20 mouse cellular contexts compared by ENCODE assay signal in genomic region chr9:61617979-61618378, GRCm38 (mm10).
DNase-seq lines count a peak whose midpoint lies in the region; ATAC-seq and TF ChIP-seq lines count a peak whose summit lies in the region.
"Had no signal": no experiment of that assay in that cellular context is flagged by ENCODE, and none has a peak within 500 bp of the region (broad histone marks: within the 10 kb centered on the region; RNA-seq: fewer than 3 reads in every experiment).

No protein-coding gene starts in this region.

- H3K4me1 ChIP-seq in forebrain, embryonic 10.5 days, result peaks cover 65% of the 10 kb centered on the region
- peaks cover 3% of the 10 kb centered on the region; the same call in 1 of the 2 replicates for H3K4me1 ChIP-seq in forebrain, postnatal 0 days (ENCODE audit: insufficient read depth)
- H3K4me1 ChIP-seq in midbrain, embryonic 10.5 days, result peaks cover 43% of the 10 kb centered on the region
- peaks cover 3% of the 10 kb centered on the region; the same call in 1 of the 2 replicates for H3K4me1 ChIP-seq in midbrain, postnatal 0 days (ENCODE audit: insufficient read depth, low read length)
- peaks cover 50% of the 10 kb centered on the region for H3K4me1 ChIP-seq in limb, embryonic 13.5 days
- H3K4me1 ChIP-seq in kidney, adult 2 months (ENCODE audit: control insufficient read depth, insufficient read depth, low read length), result no peaks in the 10 kb centered on the region
- H3K4me1 ChIP-seq: liver, embryonic 12.5 days had no signal

- no peak for DNase-seq in forebrain, embryonic 10.5 days (ENCODE audit: extremely low spot score, low spot score)
- no peak for DNase-seq in forebrain, postnatal 0 days
- DNase-seq in midbrain, embryonic 10.5 days (ENCODE audit: low spot score), result no peak
- no peak for DNase-seq in midbrain, postnatal 0 days (ENCODE audit: low spot score)
- DNase-seq in kidney, adult 9 months, result no peak
- DNase-seq in kidney, adult 2 months, result no peak
- DNase-seq: adrenal gland, postnatal 25 days; cerebellum, adult 8-10 months; lung, adult 2 months; lung, postnatal 14 days; right cerebral cortex, postnatal 14 days; thymus, adult 2 months had no signal

- H3K36me3 ChIP-seq in forebrain, embryonic 10.5 days (replicated peaks), result no peaks in the 10 kb centered on the region
- H3K36me3 ChIP-seq in forebrain, postnatal 0 days (ENCODE audit: insufficient read depth), result no peaks in the 10 kb centered on the region
- no peaks in the 10 kb centered on the region for H3K36me3 ChIP-seq in midbrain, embryonic 10.5 days
- no peaks in the 10 kb centered on the region for H3K36me3 ChIP-seq in midbrain, postnatal 0 days (ENCODE audit: insufficient read depth, low read length)
- no peaks in the 10 kb centered on the region for H3K36me3 ChIP-seq in limb, embryonic 13.5 days
- H3K36me3 ChIP-seq in kidney, adult 2 months (ENCODE audit: control insufficient read depth, insufficient read depth, low read length), result no peaks in the 10 kb centered on the region
- H3K36me3 ChIP-seq: intestine, embryonic 15.5 days; liver, embryonic 12.5 days; midbrain, embryonic 13.5 days had no signal

- H3K27me3 ChIP-seq in forebrain, embryonic 10.5 days (ENCODE audit: poor library complexity, severe bottlenecking), result peaks cover 15% of the 10 kb centered on the region
- no peaks in the 10 kb centered on the region for H3K27me3 ChIP-seq in forebrain, postnatal 0 days (ENCODE audit: insufficient read depth, low read length)
- peaks cover 13% of the 10 kb centered on the region for H3K27me3 ChIP-seq in midbrain, embryonic 10.5 days (ENCODE audit: low read depth, poor library complexity, severe bottlenecking)
- H3K27me3 ChIP-seq in midbrain, postnatal 0 days (ENCODE audit: insufficient read depth, low read length), result no peaks in the 10 kb centered on the region
- H3K27me3 ChIP-seq in limb, embryonic 13.5 days, result no peaks in the 10 kb centered on the region
- no peaks in the 10 kb centered on the region for H3K27me3 ChIP-seq in kidney, adult 2 months (replicated peaks; ENCODE audit: control insufficient read depth, insufficient read depth, low read length)
- H3K27me3 ChIP-seq: intestine, embryonic 15.5 days had no signal

- no peak for TF ChIP-seq POLR2A in kidney, adult 2 months (IDR thresholded peaks at IDR 0.05; ENCODE audit: low read depth, low read length)

- H3K9me3 ChIP-seq in forebrain, embryonic 10.5 days, result no peaks in the 10 kb centered on the region; the same call in 1 of the 2 replicates
- H3K9me3 ChIP-seq in forebrain, postnatal 0 days (ENCODE audit: low read length), result no peaks in the 10 kb centered on the region
- H3K9me3 ChIP-seq in midbrain, embryonic 10.5 days (replicated peaks), result no peaks in the 10 kb centered on the region
- H3K9me3 ChIP-seq in midbrain, postnatal 0 days (ENCODE audit: low read length), result no peaks in the 10 kb centered on the region
- peaks cover 5% of the 10 kb centered on the region; the same call in 1 of the 2 replicates for H3K9me3 ChIP-seq in limb, embryonic 13.5 days
- H3K9me3 ChIP-seq: intestine, embryonic 15.5 days; liver, embryonic 12.5 days; midbrain, embryonic 13.5 days had no signal

- no peak for TF ChIP-seq CTCF in forebrain, postnatal 0 days (IDR thresholded peaks at IDR 0.05; ENCODE audit: low read depth)
- no peak for TF ChIP-seq CTCF in midbrain, postnatal 0 days (IDR thresholded peaks at IDR 0.05)
- no peak for TF ChIP-seq CTCF in kidney, adult 2 months (conservative IDR thresholded peaks at IDR 0.05; ENCODE audit: insufficient read depth, insufficient read length, low read depth, low read length)

- no peak overlapping the region for H3K9ac ChIP-seq in forebrain, postnatal 0 days
- no peak overlapping the region for H3K9ac ChIP-seq in midbrain, postnatal 0 days (replicated peaks; ENCODE audit: low read length, poor library complexity, severe bottlenecking)
- no peak overlapping the region for H3K9ac ChIP-seq in limb, embryonic 13.5 days
- H3K9ac ChIP-seq: hindbrain, embryonic 14.5 days; intestine, embryonic 15.5 days; liver, embryonic 12.5 days; midbrain, embryonic 13.5 days had no signal

- H3K27ac ChIP-seq in forebrain, embryonic 10.5 days, result peak overlapping the region; percentile 76
- H3K27ac ChIP-seq in forebrain, postnatal 0 days (ENCODE audit: low read depth, low read length), result no peak overlapping the region
- 0 out of 2 replicates have a peak overlapping the region, but pooled peaks have one; percentile 42 for H3K27ac ChIP-seq in midbrain, embryonic 10.5 days (replicated peaks)
- H3K27ac ChIP-seq in midbrain, postnatal 0 days (ENCODE audit: low read depth, low read length), result no peak overlapping the region
- peak overlapping the region; percentile 83 for H3K27ac ChIP-seq in limb, embryonic 13.5 days
- no peak overlapping the region for H3K27ac ChIP-seq in kidney, adult 2 months (ENCODE audit: insufficient read depth, low read depth, low read length)
- H3K27ac ChIP-seq: hindbrain, embryonic 14.5 days; intestine, embryonic 15.5 days; layer of hippocampus, adult 2 months; liver, embryonic 12.5 days; midbrain, embryonic 13.5 days; stomach, postnatal 0 days had no signal

- no peak for ATAC-seq in forebrain, postnatal 0 days
- ATAC-seq in midbrain, postnatal 0 days (ENCODE audit: low FRiP score), result no peak
- ATAC-seq in limb, embryonic 13.5 days (ENCODE audit: low FRiP score, low read depth), result no peak
- ATAC-seq: CD4-positive, CD25-positive, alpha-beta regulatory T cell, adult 4 months; liver, embryonic 12.5 days had no signal

- no peak overlapping the region for H3K4me2 ChIP-seq in forebrain, postnatal 0 days (ENCODE audit: low read depth)
- no peak overlapping the region for H3K4me2 ChIP-seq in midbrain, postnatal 0 days (ENCODE audit: low read depth, low read length, poor library complexity, severe bottlenecking)
- H3K4me2 ChIP-seq in limb, embryonic 13.5 days (replicated peaks), result no peak overlapping the region
- H3K4me2 ChIP-seq: hindbrain, embryonic 14.5 days; intestine, embryonic 15.5 days; liver, embryonic 12.5 days; midbrain, embryonic 13.5 days had no signal

- no peak overlapping the region for H3K4me3 ChIP-seq in forebrain, embryonic 10.5 days
- H3K4me3 ChIP-seq in forebrain, postnatal 0 days (ENCODE audit: low read depth, low read length), result no peak overlapping the region
- H3K4me3 ChIP-seq in midbrain, embryonic 10.5 days, result no peak overlapping the region
- no peak overlapping the region for H3K4me3 ChIP-seq in midbrain, postnatal 0 days (ENCODE audit: low read depth, low read length)
- H3K4me3 ChIP-seq in limb, embryonic 13.5 days, result no peak overlapping the region
- H3K4me3 ChIP-seq in kidney, adult 2 months (ENCODE audit: insufficient read depth, low read depth, low read length), result no peak overlapping the region
- H3K4me3 ChIP-seq: intestine, embryonic 15.5 days; layer of hippocampus, adult 2 months; liver, embryonic 12.5 days; midbrain, embryonic 13.5 days had no signal

- WGBS in forebrain, embryonic 10.5 days, result 69% methylated on average over 8 of the region's 8 CpGs
- WGBS in forebrain, postnatal 0 days, result 54% methylated on average over 8 of the region's 8 CpGs
- 78% methylated on average over 8 of the region's 8 CpGs for WGBS in midbrain, embryonic 10.5 days
- 73% methylated on average over 8 of the region's 8 CpGs for WGBS in midbrain, postnatal 0 days
- 21% methylated on average over 8 of the region's 8 CpGs for WGBS in limb, embryonic 13.5 days
- 72% methylated on average over 8 of the region's 8 CpGs for WGBS in kidney, adult 2 months

Comparison
In these comparisons a context has a peak if more than half of its experiments do, and no peak if none do; other contexts are left out.
1. H3K27ac ChIP-seq: peak in forebrain, embryonic 10.5 days (single experiment), midbrain, embryonic 10.5 days (single experiment) and limb, embryonic 13.5 days (single experiment); none in forebrain, postnatal 0 days (single experiment), midbrain, postnatal 0 days (single experiment) and kidney, adult 2 months (single experiment).